Mouse (Mus musculus): ENCODE measurements around the gene Armh3.

The Armh3 gene

GRCm38 (mm10) chr19:45907416-45907815, 90.9 kb downstream of the Armh3 start:
- no peak for DNase-seq (ENCODE audit: low read depth)

- no peak for DNase-seq (ENCODE audit: low read depth)
Observed at GRCm38 (mm10) chr19:45903861-45904260, 94.4 kb downstream of the Armh3 start.

GRCm38 (mm10) chr19:45902390-45903035, 95.8 kb downstream of the Armh3 start:
- no peak for DNase-seq (ENCODE audit: low read depth)

GRCm38 (mm10) chr19:45900836-45901235, 97.5 kb downstream of the Armh3 start:
- DNase-seq (ENCODE audit: low read depth), result no peak

GRCm38 (mm10) chr19:45895726-45896125, 102.6 kb downstream of the Armh3 start:
- no peak for DNase-seq (ENCODE audit: low read depth)

GRCm38 (mm10) chr19:45882056-45882455, 116.2 kb downstream of the Armh3 start:
- no peak for DNase-seq (ENCODE audit: low read depth)

GRCm38 (mm10) chr19:45873320-45873719, 125.0 kb downstream of the Armh3 start:
- no peak for DNase-seq (ENCODE audit: low read depth)

- DNase-seq (ENCODE audit: low read depth), result no peak
Observed at GRCm38 (mm10) chr19:45855284-45855920, 142.9 kb downstream of the Armh3 start.

- DNase-seq (ENCODE audit: low read depth), result no peak
Observed at GRCm38 (mm10) chr19:45854521-45854920, 143.8 kb downstream of the Armh3 start.

- no peak for DNase-seq (ENCODE audit: low read depth)
Observed at GRCm38 (mm10) chr19:45847733-45848093, 150.6 kb downstream of the Armh3 start.

- peak; percentile 51 for DNase-seq (ENCODE audit: low read depth)
Observed at GRCm38 (mm10) chr19:45847016-45847732, 151.1 kb downstream of the Armh3 start.

- no peak for DNase-seq (ENCODE audit: low read depth)
Observed at GRCm38 (mm10) chr19:45844209-45844608, 154.1 kb downstream of the Armh3 start.

- DNase-seq (ENCODE audit: low read depth), result peak; percentile 66
Observed at GRCm38 (mm10) chr19:45843424-45843823, 154.9 kb downstream of the Armh3 start.

GRCm38 (mm10) chr19:45837050-45837994, 161.0 kb downstream of the Armh3 start:
- DNase-seq (ENCODE audit: low read depth), result no peak

GRCm38 (mm10) chr19:45835490-45835889, 162.8 kb downstream of the Armh3 start:
- DNase-seq (ENCODE audit: low read depth), result no peak

GRCm38 (mm10) chr19:45833665-45834064, 164.6 kb downstream of the Armh3 start:
- DNase-seq (ENCODE audit: low read depth), result no peak

- peak; percentile 22 for DNase-seq (ENCODE audit: low read depth)
Observed at GRCm38 (mm10) chr19:45830679-45831078, 167.6 kb downstream of the Armh3 start.

GRCm38 (mm10) chr19:45827736-45828135, 170.6 kb downstream of the Armh3 start:
- no peak for DNase-seq (ENCODE audit: low read depth)

GRCm38 (mm10) chr19:45827125-45827524, 171.2 kb downstream of the Armh3 start:
- DNase-seq (ENCODE audit: low read depth), result no peak

- no peak for DNase-seq (ENCODE audit: low read depth)
Observed at GRCm38 (mm10) chr19:45826146-45826545, 172.1 kb downstream of the Armh3 start.

GRCm38 (mm10) chr19:45821832-45822231, 176.5 kb downstream of the Armh3 start:
- DNase-seq (ENCODE audit: low read depth), result no peak
